Mouse (Mus musculus): ENCODE results near the gene Dnah11. TPM values are rescaled to one million over a fixed set of nuclear protein-coding genes. Genes with fewer than 3 reads are reported as not detected.

Dnah11 gene
- polyA plus RNA-seq, 1 experiment from 2014 or later = 0.29 TPM

GRCm38 (mm10) chr12:118062343-118062742 lies 136.5 kb downstream of the Dnah11 start:
- Histone ChIP-seq H3K4me3 (ENCODE audit: low read depth, low read length) (no peak overlapping the region), H3K9ac (replicated peaks; ENCODE audit: low read length) (no peak overlapping the region)
- WGBS = 91% methylated on average over 6 of the region's 6 CpGs

GRCm38 (mm10) chr12:118056876-118057275 lies 142.0 kb downstream of the Dnah11 start:
- H3K27me3 ChIP-seq (ENCODE audit: control insufficient read depth, insufficient read depth, low read length) = no peaks in the 10 kb centered on the region
- no peak overlapping the region for H3K9ac ChIP-seq (replicated peaks; ENCODE audit: low read length)
- 85% methylated on average over 10 of the region's 10 CpGs for WGBS
- H3K27ac ChIP-seq (replicated peaks; ENCODE audit: low read depth, low read length) = no peak overlapping the region
- no peak overlapping the region for H3K4me3 ChIP-seq (ENCODE audit: low read depth, low read length)
- no peaks in the 10 kb centered on the region for H3K4me1 ChIP-seq (ENCODE audit: control insufficient read depth, insufficient read depth, low read length)
- H3K36me3 ChIP-seq (replicated peaks; ENCODE audit: control insufficient read depth, insufficient read depth, low read depth, low read length) = no peaks in the 10 kb centered on the region
- no peak overlapping the region for H3K4me2 ChIP-seq (ENCODE audit: low read depth, low read length)
- ATAC-seq (replicated peaks; ENCODE audit: insufficient number of reproducible peaks, low FRiP score, low TSS enrichment, low read depth) = no peak
- no peaks in the 10 kb centered on the region for H3K9me3 ChIP-seq (replicated peaks; ENCODE audit: control insufficient read depth, low read length)
- no peak for DNase-seq (ENCODE audit: low spot score)

More at GRCm38 (mm10) chr12:118062343-118062742, 136.5 kb downstream of the Dnah11 start:
- Histone ChIP-seq H3K36me3 (replicated peaks; ENCODE audit: control insufficient read depth, insufficient read depth, low read depth, low read length) (no peaks in the 10 kb centered on the region), H3K27me3 (ENCODE audit: control insufficient read depth, insufficient read depth, low read length) (no peaks in the 10 kb centered on the region), H3K9me3 (replicated peaks; ENCODE audit: control insufficient read depth, low read length) (no peaks in the 10 kb centered on the region), H3K27ac (replicated peaks; ENCODE audit: low read depth, low read length) (no peak overlapping the region), H3K4me1 (ENCODE audit: control insufficient read depth, insufficient read depth, low read length) (no peaks in the 10 kb centered on the region), H3K4me2 (ENCODE audit: low read depth, low read length) (no peak overlapping the region)
- DNase-seq (ENCODE audit: low spot score) = no peak
- no peak for ATAC-seq (replicated peaks; ENCODE audit: insufficient number of reproducible peaks, low FRiP score, low TSS enrichment, low read depth)

- ATAC-seq (replicated peaks; ENCODE audit: insufficient number of reproducible peaks, low FRiP score, low TSS enrichment, low read depth) = no peak
- 87% methylated on average over 4 of the region's 4 CpGs for WGBS
- H3K36me3 ChIP-seq (replicated peaks; ENCODE audit: control insufficient read depth, insufficient read depth, low read depth, low read length) = no peaks in the 10 kb centered on the region
These were observed 153.5 kb downstream of the Dnah11 start for GRCm38 (mm10) chr12:118045381-118045780.

GRCm38 (mm10) chr12:118043130-118043647 lies 155.7 kb downstream of the Dnah11 start:
- H3K4me2 ChIP-seq (ENCODE audit: low read depth, low read length) = no peak overlapping the region
- H3K9me3 ChIP-seq (replicated peaks; ENCODE audit: control insufficient read depth, low read length) = no peaks in the 10 kb centered on the region
- no peaks in the 10 kb centered on the region for H3K4me1 ChIP-seq (ENCODE audit: control insufficient read depth, insufficient read depth, low read length)
- ATAC-seq (replicated peaks; ENCODE audit: insufficient number of reproducible peaks, low FRiP score, low TSS enrichment, low read depth) (no peak), DNase-seq (ENCODE audit: low spot score) (no peak)
- WGBS = 81% methylated on average over 1 of the region's 1 CpGs
- no peaks in the 10 kb centered on the region for H3K27me3 ChIP-seq (ENCODE audit: control insufficient read depth, insufficient read depth, low read length)
- no peaks in the 10 kb centered on the region for H3K36me3 ChIP-seq (replicated peaks; ENCODE audit: control insufficient read depth, insufficient read depth, low read depth, low read length)
- no peak overlapping the region for H3K9ac ChIP-seq (replicated peaks; ENCODE audit: low read length)
- H3K27ac ChIP-seq (replicated peaks; ENCODE audit: low read depth, low read length) = no peak overlapping the region
- H3K4me3 ChIP-seq (ENCODE audit: low read depth, low read length) = no peak overlapping the region

More at GRCm38 (mm10) chr12:118045381-118045780, 153.5 kb downstream of the Dnah11 start:
- Histone ChIP-seq H3K27ac (replicated peaks; ENCODE audit: low read depth, low read length) (no peak overlapping the region), H3K4me3 (ENCODE audit: low read depth, low read length) (no peak overlapping the region), H3K27me3 (ENCODE audit: control insufficient read depth, insufficient read depth, low read length) (no peaks in the 10 kb centered on the region), H3K9me3 (replicated peaks; ENCODE audit: control insufficient read depth, low read length) (no peaks in the 10 kb centered on the region), H3K4me2 (ENCODE audit: low read depth, low read length) (no peak overlapping the region), H3K9ac (replicated peaks; ENCODE audit: low read length) (no peak overlapping the region), H3K4me1 (ENCODE audit: control insufficient read depth, insufficient read depth, low read length) (no peaks in the 10 kb centered on the region)
- DNase-seq (ENCODE audit: low spot score) = no peak

- Histone ChIP-seq H3K9ac (replicated peaks; ENCODE audit: low read length) (no peak overlapping the region), H3K4me1 (ENCODE audit: control insufficient read depth, insufficient read depth, low read length) (no peaks in the 10 kb centered on the region), H3K27ac (replicated peaks; ENCODE audit: low read depth, low read length) (no peak overlapping the region), H3K27me3 (ENCODE audit: control insufficient read depth, insufficient read depth, low read length) (no peaks in the 10 kb centered on the region), H3K4me2 (ENCODE audit: low read depth, low read length) (no peak overlapping the region), H3K36me3 (replicated peaks; ENCODE audit: control insufficient read depth, insufficient read depth, low read depth, low read length) (no peaks in the 10 kb centered on the region), H3K9me3 (replicated peaks; ENCODE audit: control insufficient read depth, low read length) (no peaks in the 10 kb centered on the region), H3K4me3 (ENCODE audit: low read depth, low read length) (no peak overlapping the region)
- no peak for DNase-seq (ENCODE audit: low spot score)
- ATAC-seq (replicated peaks; ENCODE audit: insufficient number of reproducible peaks, low FRiP score, low TSS enrichment, low read depth) = no peak
- 88% methylated on average over 2 of the region's 2 CpGs for WGBS
These were observed 156.6 kb downstream of the Dnah11 start for GRCm38 (mm10) chr12:118042196-118042595.

GRCm38 (mm10) chr12:118034990-118035389 lies 163.9 kb downstream of the Dnah11 start:
- Histone ChIP-seq H3K27ac (replicated peaks; ENCODE audit: low read depth, low read length) (no peak overlapping the region), H3K4me1 (ENCODE audit: control insufficient read depth, insufficient read depth, low read length) (no peaks in the 10 kb centered on the region), H3K9ac (replicated peaks; ENCODE audit: low read length) (no peak overlapping the region), H3K27me3 (ENCODE audit: control insufficient read depth, insufficient read depth, low read length) (no peaks in the 10 kb centered on the region), H3K4me3 (ENCODE audit: low read depth, low read length) (no peak overlapping the region), H3K9me3 (replicated peaks; ENCODE audit: control insufficient read depth, low read length) (no peaks in the 10 kb centered on the region), H3K36me3 (replicated peaks; ENCODE audit: control insufficient read depth, insufficient read depth, low read depth, low read length) (no peaks in the 10 kb centered on the region), H3K4me2 (ENCODE audit: low read depth, low read length) (no peak overlapping the region)
- WGBS = 64% methylated on average over 1 of the region's 1 CpGs
- DNase-seq (ENCODE audit: low spot score) (no peak), ATAC-seq (replicated peaks; ENCODE audit: insufficient number of reproducible peaks, low FRiP score, low TSS enrichment, low read depth) (no peak)

- Histone ChIP-seq H3K27ac (replicated peaks; ENCODE audit: low read depth, low read length) (no peak overlapping the region), H3K27me3 (ENCODE audit: control insufficient read depth, insufficient read depth, low read length) (no peaks in the 10 kb centered on the region), H3K9ac (replicated peaks; ENCODE audit: low read length) (no peak overlapping the region), H3K4me2 (ENCODE audit: low read depth, low read length) (no peak overlapping the region), H3K4me1 (ENCODE audit: control insufficient read depth, insufficient read depth, low read length) (no peaks in the 10 kb centered on the region), H3K9me3 (replicated peaks; ENCODE audit: control insufficient read depth, low read length) (no peaks in the 10 kb centered on the region), H3K4me3 (ENCODE audit: low read depth, low read length) (no peak overlapping the region), H3K36me3 (replicated peaks; ENCODE audit: control insufficient read depth, insufficient read depth, low read depth, low read length) (no peaks in the 10 kb centered on the region)
- DNase-seq (ENCODE audit: low spot score) = no peak
- 72% methylated on average over 4 of the region's 4 CpGs for WGBS
- ATAC-seq (replicated peaks; ENCODE audit: insufficient number of reproducible peaks, low FRiP score, low TSS enrichment, low read depth) = no peak
These were observed 173.1 kb downstream of the Dnah11 start for GRCm38 (mm10) chr12:118025771-118026170.

GRCm38 (mm10) chr12:118018936-118019335 lies 179.9 kb downstream of the Dnah11 start:
- no peak overlapping the region for H3K4me2 ChIP-seq (ENCODE audit: low read depth, low read length)
- no peak overlapping the region for H3K4me3 ChIP-seq (ENCODE audit: low read depth, low read length)
- no peak overlapping the region for H3K9ac ChIP-seq (replicated peaks; ENCODE audit: low read length)
- DNase-seq (ENCODE audit: low spot score) (no peak), ATAC-seq (replicated peaks; ENCODE audit: insufficient number of reproducible peaks, low FRiP score, low TSS enrichment, low read depth) (no peak)
- no peaks in the 10 kb centered on the region for H3K36me3 ChIP-seq (replicated peaks; ENCODE audit: control insufficient read depth, insufficient read depth, low read depth, low read length)
- no peaks in the 10 kb centered on the region for H3K9me3 ChIP-seq (replicated peaks; ENCODE audit: control insufficient read depth, low read length)
- H3K27ac ChIP-seq (replicated peaks; ENCODE audit: low read depth, low read length) = no peak overlapping the region
- WGBS = 87% methylated on average over 6 of the region's 6 CpGs
- no peaks in the 10 kb centered on the region for H3K4me1 ChIP-seq (ENCODE audit: control insufficient read depth, insufficient read depth, low read length)
- H3K27me3 ChIP-seq (ENCODE audit: control insufficient read depth, insufficient read depth, low read length) = no peaks in the 10 kb centered on the region

Data from embryonic facial prominence, embryonic 11.5 days (tissue).